Mouse (Mus musculus): Measurements from ENCODE around the gene Fcho2. TPM values are rescaled to one million over a fixed set of nuclear protein-coding genes. Genes with fewer than 3 reads are reported as not detected.

The Fcho2 gene
- total RNA-seq, 2 experiments from 2014 or later = 40.6 to 50.8 TPM

- no peak for DNase-seq
Measured at GRCm38 (mm10) chr13:98804480-98804879, 10.8 kb downstream of the Fcho2 start.

GRCm38 (mm10) chr13:98803699-98804098 lies 11.6 kb downstream of the Fcho2 start:
- no peak for DNase-seq

- no peak for DNase-seq
Measured at GRCm38 (mm10) chr13:98802957-98803356, 12.3 kb downstream of the Fcho2 start.

GRCm38 (mm10) chr13:98795511-98795910 lies 19.7 kb downstream of the Fcho2 start:
- no peak for DNase-seq

- no peak for DNase-seq
Measured at GRCm38 (mm10) chr13:98792864-98793263, 22.4 kb downstream of the Fcho2 start.

GRCm38 (mm10) chr13:98791693-98792092 lies 23.6 kb downstream of the Fcho2 start:
- no peak for DNase-seq

- DNase-seq = no peak
Measured at GRCm38 (mm10) chr13:98786970-98787685, 28.1 kb downstream of the Fcho2 start.

- DNase-seq = no peak
Measured at GRCm38 (mm10) chr13:98777959-98778358, 37.3 kb downstream of the Fcho2 start.

GRCm38 (mm10) chr13:98771484-98771883 lies 43.8 kb downstream of the Fcho2 start:
- DNase-seq = no peak

GRCm38 (mm10) chr13:98768329-98768728 lies 46.9 kb downstream of the Fcho2 start:
- peak; percentile 85 for DNase-seq

GRCm38 (mm10) chr13:98761771-98762170 lies 53.5 kb downstream of the Fcho2 start:
- no peak for DNase-seq

GRCm38 (mm10) chr13:98755886-98756285 lies 59.4 kb downstream of the Fcho2 start:
- DNase-seq = no peak

- DNase-seq = no peak
Measured at GRCm38 (mm10) chr13:98744679-98745078, 70.6 kb downstream of the Fcho2 start.

- DNase-seq = no peak
Measured at GRCm38 (mm10) chr13:98743829-98744228, 71.4 kb downstream of the Fcho2 start.

GRCm38 (mm10) chr13:98743214-98743613 lies 72.0 kb downstream of the Fcho2 start:
- DNase-seq = no peak

GRCm38 (mm10) chr13:98738213-98738612 lies 77.0 kb downstream of the Fcho2 start:
- DNase-seq = no peak

GRCm38 (mm10) chr13:98733292-98733691 lies 82.0 kb downstream of the Fcho2 start:
- DNase-seq = no peak

- no peak for DNase-seq
Measured at GRCm38 (mm10) chr13:98729271-98730062, 85.8 kb downstream of the Fcho2 start.

- DNase-seq = no peak
Measured at GRCm38 (mm10) chr13:98726494-98726893, 88.8 kb downstream of the Fcho2 start.

GRCm38 (mm10) chr13:98723430-98723829 lies 91.8 kb downstream of the Fcho2 start:
- no peak for DNase-seq

GRCm38 (mm10) chr13:98722296-98722695 lies 93.0 kb downstream of the Fcho2 start:
- DNase-seq = no peak

GRCm38 (mm10) chr13:98716176-98716575 lies 99.1 kb downstream of the Fcho2 start:
- DNase-seq = no peak

- DNase-seq = no peak
Measured at GRCm38 (mm10) chr13:98715443-98715990, 99.7 kb downstream of the Fcho2 start.
